Mouse (Mus musculus) lung, adult 2 months (tissue): ENCODE data around the gene Sptbn4.

ENCODE experiments used
- CTCF ChIP-seq: fragments of 200-500 bp; IDR thresholded peaks from 2 replicates; pipeline ENCODE4 v1.5.1; 2011; ENCODE audit warnings: mild to moderate bottlenecking, low read length, control low read depth; ENCODE audit not compliant: insufficient read depth
- POLR2A ChIP-seq: fragments of 200-500 bp; IDR thresholded peaks from 2 replicates; pipeline ENCODE4 v1.6.1; 2011; ENCODE audit warnings: low read depth, mild to moderate bottlenecking, control low read depth, low read length, borderline replicate concordance; ENCODE audit errors: extremely low read depth

DNA sequence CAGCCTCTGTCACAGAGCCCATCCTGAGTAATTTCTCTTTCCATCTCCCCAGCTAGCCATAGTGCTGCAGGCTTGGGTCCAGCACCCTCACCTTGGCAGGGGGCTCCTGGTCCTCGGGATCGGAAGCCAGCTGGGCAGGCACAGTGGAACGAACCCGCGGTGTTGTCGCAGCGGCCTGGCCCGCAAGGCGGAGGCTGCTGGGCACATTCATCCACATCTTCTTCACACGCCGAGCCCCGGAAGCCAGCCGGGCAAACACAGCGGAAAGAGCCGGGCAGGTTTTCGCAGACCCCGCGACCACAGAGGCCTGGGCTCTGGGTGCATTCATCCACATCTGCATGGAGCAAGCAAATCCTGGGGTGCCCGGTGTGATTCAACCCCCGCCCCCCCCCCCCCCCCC is 122.6 kb downstream of the Sptbn4 start:
- TF ChIP-seq CTCF (no peak), POLR2A (no peak)
